Mouse (Mus musculus): ENCODE data around the gene Cebpb.

Cebpb gene

GRCm38 (mm10) chr2:167721159-167721882 lies 32.6 kb downstream of the Cebpb start:
- no peak for DNase-seq (ENCODE audit: low read depth, low spot score)

GRCm38 (mm10) chr2:167722538-167722937 lies 33.8 kb downstream of the Cebpb start:
- no peak for DNase-seq (ENCODE audit: low read depth, low spot score)

GRCm38 (mm10) chr2:167723589-167724206 lies 35.0 kb downstream of the Cebpb start:
- DNase-seq (ENCODE audit: low read depth, low spot score): no peak

DNA sequence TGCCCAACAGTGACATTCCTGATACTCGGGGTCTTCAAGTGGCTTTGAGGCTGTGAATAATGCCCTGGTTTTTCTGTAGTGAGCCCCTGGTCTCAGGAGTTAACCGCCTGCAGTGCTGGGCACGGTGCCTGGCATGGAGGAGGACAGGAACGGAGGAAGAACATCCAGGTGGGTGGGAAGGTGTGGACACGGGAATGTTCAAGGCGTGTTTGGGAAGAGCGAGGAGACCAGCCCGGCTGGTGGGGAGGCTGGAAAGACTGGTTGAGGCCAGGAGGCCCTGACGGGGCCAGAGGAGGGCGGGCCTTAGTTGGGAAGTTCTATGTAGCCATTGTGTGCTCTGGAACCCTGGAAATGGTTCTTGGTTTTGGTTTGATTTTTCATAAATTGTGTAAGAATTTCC lies 37.2 kb downstream of the Cebpb start:
- DNase-seq (ENCODE audit: low read depth, low spot score): no peak

GRCm38 (mm10) chr2:167727161-167727560 lies 38.4 kb downstream of the Cebpb start:
- no peak for DNase-seq (ENCODE audit: low read depth, low spot score)

DNA sequence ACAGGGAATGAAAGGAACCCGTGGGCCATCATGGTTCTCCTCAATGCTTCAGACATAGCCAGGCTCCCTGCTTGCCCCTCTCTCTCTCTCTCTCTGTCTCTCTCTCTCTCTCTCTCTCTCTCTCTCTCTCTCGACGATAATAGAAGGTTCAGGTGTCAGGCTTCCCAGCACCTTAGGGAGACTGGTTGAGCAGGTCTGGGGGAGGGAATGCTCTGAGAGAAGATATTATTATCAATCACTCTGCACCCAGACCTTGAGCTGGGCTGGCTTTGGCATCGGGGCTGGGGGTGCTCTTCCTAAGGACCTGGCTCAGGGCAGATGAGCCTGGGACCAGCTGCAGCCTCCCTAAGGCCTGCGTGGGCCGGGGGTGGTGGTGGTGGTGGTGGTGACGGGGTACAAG lies 41.3 kb downstream of the Cebpb start:
- no peak for DNase-seq (ENCODE audit: low read depth, low spot score)

- DNase-seq (ENCODE audit: low read depth, low spot score): no peak
These were observed 42.4 kb downstream of the Cebpb start for GRCm38 (mm10) chr2:167731149-167731548.

DNA sequence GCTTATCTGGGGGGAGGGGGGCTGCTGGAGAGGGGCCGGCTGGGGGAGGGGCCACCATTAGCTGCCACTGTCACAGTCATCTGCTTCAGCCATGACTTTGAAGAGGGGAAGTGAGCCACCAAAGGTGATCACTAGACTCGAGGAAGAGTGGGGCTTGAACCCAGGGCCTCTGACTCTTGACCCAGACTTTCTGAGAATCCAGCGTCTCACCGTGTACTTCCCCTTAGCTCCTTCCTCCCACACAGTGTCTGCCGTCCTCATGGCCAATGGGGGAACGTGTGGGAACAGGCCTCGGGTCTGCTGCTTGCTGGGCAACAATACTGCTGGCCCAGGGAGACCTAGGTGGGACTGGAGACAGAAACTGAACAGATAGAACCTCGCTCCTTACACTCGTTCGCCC lies 46.1 kb downstream of the Cebpb start:
- DNase-seq (ENCODE audit: low read depth, low spot score): no peak

DNA sequence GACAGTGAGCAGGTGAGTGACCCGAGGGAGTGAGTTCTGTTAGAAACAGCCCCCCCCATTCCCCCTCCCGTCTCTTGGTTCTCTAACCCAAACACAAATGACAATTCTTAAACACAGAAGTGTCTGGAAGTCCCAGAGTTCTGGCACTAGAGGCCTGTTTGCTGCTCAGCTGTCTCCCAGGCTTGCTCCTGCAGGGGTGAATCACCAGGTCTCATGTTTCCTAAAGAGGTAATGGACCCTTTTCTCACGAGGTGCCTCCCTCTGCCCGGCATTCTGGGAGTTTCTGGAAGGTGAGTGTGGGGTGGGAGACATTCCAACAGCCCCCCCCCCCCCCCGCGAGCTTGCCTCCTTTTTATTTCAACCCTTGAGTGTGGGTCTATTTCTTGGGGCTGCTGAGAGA lies 50.3 kb downstream of the Cebpb start:
- no peak for DNase-seq (ENCODE audit: low read depth, low spot score)
